9 mouse cellular contexts compared by ENCODE assay signal in the genomic region with DNA sequence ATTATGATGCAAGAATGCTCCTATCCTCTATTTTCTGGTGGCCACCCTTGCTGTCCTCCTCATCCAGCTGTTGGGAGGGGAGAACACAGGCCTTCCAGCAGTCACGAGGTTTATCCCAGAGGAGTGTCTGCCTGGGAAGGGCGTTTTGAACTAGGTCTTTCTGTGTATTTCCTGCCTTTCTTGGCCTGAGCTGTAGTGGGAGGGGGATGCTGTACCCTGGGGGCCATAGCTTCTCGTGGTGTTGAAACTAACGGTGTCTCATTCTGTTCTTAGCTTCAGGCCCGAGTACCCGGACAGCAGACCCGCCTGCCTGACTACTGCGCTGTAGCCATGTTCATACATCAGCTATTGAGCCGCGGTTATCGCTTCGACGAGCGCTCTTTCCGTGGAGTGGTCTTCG. TPM values are rescaled to one million over a fixed set of nuclear protein-coding genes. Genes with fewer than 3 reads are reported as not detected.
A peak's percentile ranks its signal among the peaks of the same experiment; 100 is the strongest.
DNase-seq lines count a peak whose midpoint lies in the region; ATAC-seq and TF ChIP-seq lines count a peak whose summit lies in the region.
"Had no signal": no experiment of that assay in that cellular context is flagged by ENCODE, and none has a peak within 500 bp of the region (broad histone marks: within the 10 kb centered on the region; RNA-seq: fewer than 3 reads in every experiment).

No protein-coding gene starts in this region.

- peaks cover 99% of the 10 kb centered on the region for H3K27me3 ChIP-seq in embryonic facial prominence, embryonic 10.5 days (replicated peaks; ENCODE audit: low read depth, poor library complexity, severe bottlenecking)
- H3K27me3 ChIP-seq in forebrain, embryonic 12.5 days, result peaks cover 66% of the 10 kb centered on the region
- H3K27me3 ChIP-seq in heart, postnatal 0 days (ENCODE audit: control insufficient read depth, insufficient read depth, low read length), result peaks cover 95% of the 10 kb centered on the region
- peaks cover 36% of the 10 kb centered on the region for H3K27me3 ChIP-seq in midbrain, embryonic 11.5 days (ENCODE audit: control insufficient read depth, insufficient read depth, low read length)

- H3K27ac ChIP-seq in embryonic facial prominence, embryonic 10.5 days (replicated peaks), result no peak overlapping the region
- no peak overlapping the region for H3K27ac ChIP-seq in forebrain, embryonic 12.5 days
- H3K27ac ChIP-seq in heart, postnatal 0 days (ENCODE audit: low read depth), result no peak overlapping the region
- H3K27ac ChIP-seq in midbrain, embryonic 11.5 days (ENCODE audit: low read depth, low read length), result no peak overlapping the region
- H3K27ac ChIP-seq: limb, embryonic 12.5 days had no signal

- TF ChIP-seq EP300 in heart, postnatal 0 days (IDR thresholded peaks at IDR 0.05; ENCODE audit: low read depth), result no peak

- peak overlapping the region; percentile 28; the same call in 1 of the 2 replicates for H3K4me3 ChIP-seq in embryonic facial prominence, embryonic 10.5 days
- peak overlapping the region; percentile 25; the same call in 1 of the 2 replicates for H3K4me3 ChIP-seq in forebrain, embryonic 12.5 days (replicated peaks)
- H3K4me3 ChIP-seq in heart, postnatal 0 days (ENCODE audit: low read depth, low read length), result peak overlapping the region; percentile 22
- peak overlapping the region; percentile 9; the same call in 1 of the 2 replicates for H3K4me3 ChIP-seq in midbrain, embryonic 11.5 days (ENCODE audit: low read depth, low read length)
- H3K4me3 ChIP-seq: limb, embryonic 12.5 days had no signal

- ATAC-seq in forebrain, embryonic 12.5 days (ENCODE audit: low FRiP score), result no peak
- ATAC-seq in heart, postnatal 0 days (ENCODE audit: insufficient read depth, low read depth), result no peak
- no peak for ATAC-seq in midbrain, embryonic 11.5 days (ENCODE audit: low FRiP score)
- ATAC-seq in granulocyte monocyte progenitor cell, adult 5-6 weeks (replicated peaks; ENCODE audit: poor library complexity, severe bottlenecking), result no peak
- no peak for ATAC-seq in inflammation-experienced regulatory T-cells, adult 6 months

- peaks cover 40% of the 10 kb centered on the region for H3K4me1 ChIP-seq in embryonic facial prominence, embryonic 10.5 days
- H3K4me1 ChIP-seq in forebrain, embryonic 12.5 days, result peaks cover 30% of the 10 kb centered on the region
- no peaks in the 10 kb centered on the region for H3K4me1 ChIP-seq in heart, postnatal 0 days (ENCODE audit: control insufficient read depth, insufficient read depth)
- H3K4me1 ChIP-seq in midbrain, embryonic 11.5 days (ENCODE audit: control insufficient read depth, insufficient read depth, low read length), result peaks cover 10% of the 10 kb centered on the region

- H3K4me2 ChIP-seq in forebrain, embryonic 12.5 days, result peak overlapping the region; percentile 50
- H3K4me2 ChIP-seq in heart, postnatal 0 days (ENCODE audit: low read depth, low read length), result peak overlapping the region; percentile 36
- H3K4me2 ChIP-seq in midbrain, embryonic 11.5 days, result peak overlapping the region; percentile 20
- H3K4me2 ChIP-seq: limb, embryonic 12.5 days had no signal

- no peaks in the 10 kb centered on the region for H3K36me3 ChIP-seq in embryonic facial prominence, embryonic 10.5 days (replicated peaks)
- H3K36me3 ChIP-seq in forebrain, embryonic 12.5 days (replicated peaks), result no peaks in the 10 kb centered on the region
- H3K36me3 ChIP-seq in heart, postnatal 0 days (replicated peaks; ENCODE audit: control insufficient read depth, insufficient read depth, low read length), result no peaks in the 10 kb centered on the region
- H3K36me3 ChIP-seq in midbrain, embryonic 11.5 days (ENCODE audit: control insufficient read depth, insufficient read depth, low read length), result no peaks in the 10 kb centered on the region
- H3K36me3 ChIP-seq: limb, embryonic 12.5 days had no signal

- DNase-seq in embryonic facial prominence, embryonic 10.5 days (ENCODE audit: low spot score), result no peak
- peak; percentile 7 for DNase-seq in heart, postnatal 0 days (ENCODE audit: low spot score)
- no peak for DNase-seq in midbrain, embryonic 11.5 days (ENCODE audit: low spot score, missing footprints)
- DNase-seq in cerebellum, postnatal 14 days, result no peak
- no peak for DNase-seq in testis, postnatal 14 days (ENCODE audit: low spot score)

- TF ChIP-seq CTCF in heart, postnatal 0 days (IDR thresholded peaks at IDR 0.05; ENCODE audit: low read depth), result no peak

- no peak overlapping the region for H3K9ac ChIP-seq in forebrain, embryonic 12.5 days
- no peak overlapping the region for H3K9ac ChIP-seq in heart, postnatal 0 days (replicated peaks; ENCODE audit: low read depth, low read length)
- no peak overlapping the region for H3K9ac ChIP-seq in midbrain, embryonic 11.5 days (ENCODE audit: low read length)
- H3K9ac ChIP-seq: limb, embryonic 12.5 days had no signal

- H3K9me3 ChIP-seq in embryonic facial prominence, embryonic 10.5 days, result no peaks in the 10 kb centered on the region
- H3K9me3 ChIP-seq in forebrain, embryonic 12.5 days, result no peaks in the 10 kb centered on the region
- no peaks in the 10 kb centered on the region for H3K9me3 ChIP-seq in heart, postnatal 0 days (replicated peaks; ENCODE audit: control insufficient read depth, low read length)
- H3K9me3 ChIP-seq in midbrain, embryonic 11.5 days (ENCODE audit: control insufficient read depth, low read length), result no peaks in the 10 kb centered on the region
- H3K9me3 ChIP-seq: limb, embryonic 12.5 days had no signal

- WGBS in embryonic facial prominence, embryonic 10.5 days, result 24% methylated on average over 16 of the region's 16 CpGs
- WGBS in forebrain, embryonic 12.5 days, result 24% methylated on average over 16 of the region's 16 CpGs
- 20% methylated on average over 16 of the region's 16 CpGs for WGBS in heart, postnatal 0 days
- WGBS in midbrain, embryonic 11.5 days, result 26% methylated on average over 16 of the region's 16 CpGs

RNA-seq across cellular contexts. Expression of gene Npdc1, which starts 1.1 kb away (rescaled TPM):
- 38.3 and 40.3 TPM in 2 replicates for polyA plus RNA-seq in embryonic facial prominence, embryonic 10.5 days (2016; fragmentation: Nextera tagmentation; extraction: Ambion mirVana)
- 192 and 198 TPM in 2 replicates for polyA plus RNA-seq in forebrain, embryonic 12.5 days (2016; fragmentation: Nextera tagmentation; extraction: Ambion mirVana)
- 43.0 and 49.7 TPM in 2 replicates for total RNA-seq in heart, postnatal 0 days (2014; rRNA removed; ENCODE audit: low replicate concordance)
- polyA plus RNA-seq in heart, postnatal 0 days (2015; fragmentation: Nextera tagmentation; extraction: Ambion mirVana), result 21.0 and 24.5 TPM in 2 replicates
- 101 and 106 TPM in 2 replicates for polyA plus RNA-seq in midbrain, embryonic 11.5 days (2014; fragmentation: Nextera tagmentation; extraction: Ambion mirVana)
- total RNA-seq in granulocyte monocyte progenitor cell, adult 5-6 weeks (2014; fragmentation: Nextera tagmentation), result not detected in 2 replicates
- not detected in 2 replicates for total RNA-seq in granulocyte monocyte progenitor cell, adult 5-6 weeks (2017)
- 1 to 10 TPM; 2.8 to 6.1 (median 6.0) TPM for polyA plus RNA-seq in inflammation-experienced regulatory T-cells, adult 6 months (2017; shearing (Covaris generic))

RNA-seq across cellular contexts. Expression of gene Entpd2, which starts 4.6 kb away (rescaled TPM):
- polyA plus RNA-seq in embryonic facial prominence, embryonic 10.5 days (2016; fragmentation: Nextera tagmentation; extraction: Ambion mirVana), result 0.14 TPM in 1 of 2 replicates, not detected in the other
- polyA plus RNA-seq in forebrain, embryonic 12.5 days (2016; fragmentation: Nextera tagmentation; extraction: Ambion mirVana), result 0.22 TPM in 1 of 2 replicates, not detected in the other
- 7.9 and 44.8 TPM in 2 replicates for total RNA-seq in heart, postnatal 0 days (2014; rRNA removed; ENCODE audit: low replicate concordance)
- 3.5 and 4.2 TPM in 2 replicates for polyA plus RNA-seq in heart, postnatal 0 days (2015; fragmentation: Nextera tagmentation; extraction: Ambion mirVana)
- 0.12 and 0.23 TPM in 2 replicates for polyA plus RNA-seq in midbrain, embryonic 11.5 days (2014; fragmentation: Nextera tagmentation; extraction: Ambion mirVana)
- not detected in 2 replicates for total RNA-seq in granulocyte monocyte progenitor cell, adult 5-6 weeks (2014; fragmentation: Nextera tagmentation)
- total RNA-seq in granulocyte monocyte progenitor cell, adult 5-6 weeks (2017), result not detected in 2 replicates
- 1 to 10 TPM in 1 of 3 experiments, under 1 TPM in 1, not detected in 1; 0.49 to 1.3 TPM for polyA plus RNA-seq in inflammation-experienced regulatory T-cells, adult 6 months (2017; shearing (Covaris generic))

RNA-seq across cellular contexts. Expression of gene Fut7, which starts 22.8 kb away (rescaled TPM):
- polyA plus RNA-seq in embryonic facial prominence, embryonic 10.5 days (2016; fragmentation: Nextera tagmentation; extraction: Ambion mirVana), result not detected in 2 replicates
- polyA plus RNA-seq in forebrain, embryonic 12.5 days (2016; fragmentation: Nextera tagmentation; extraction: Ambion mirVana), result 0.14 TPM in 1 of 2 replicates, not detected in the other
- not detected in 2 replicates for total RNA-seq in heart, postnatal 0 days (2014; rRNA removed; ENCODE audit: low replicate concordance)
- polyA plus RNA-seq in heart, postnatal 0 days (2015; fragmentation: Nextera tagmentation; extraction: Ambion mirVana), result not detected in 2 replicates
- not detected in 2 replicates for polyA plus RNA-seq in midbrain, embryonic 11.5 days (2014; fragmentation: Nextera tagmentation; extraction: Ambion mirVana)
- 34.5 and 38.8 TPM in 2 replicates for total RNA-seq in granulocyte monocyte progenitor cell, adult 5-6 weeks (2014; fragmentation: Nextera tagmentation)
- total RNA-seq in granulocyte monocyte progenitor cell, adult 5-6 weeks (2017), result 24.8 and 27.3 TPM in 2 replicates
- polyA plus RNA-seq in inflammation-experienced regulatory T-cells, adult 6 months (2017; shearing (Covaris generic)), result 10 to 100 TPM in 1 of 3 experiments, 1 to 10 TPM in 2; 4.1 to 14.7 (median 7.2) TPM
- polyA plus RNA-seq: limb, embryonic 12.5 days had no signal

RNA-seq across cellular contexts. Expression of gene Sapcd2, which starts 28.2 kb away (rescaled TPM):
- 73.6 and 74.6 TPM in 2 replicates for polyA plus RNA-seq in embryonic facial prominence, embryonic 10.5 days (2016; fragmentation: Nextera tagmentation; extraction: Ambion mirVana)
- 60.8 and 67.8 TPM in 2 replicates for polyA plus RNA-seq in forebrain, embryonic 12.5 days (2016; fragmentation: Nextera tagmentation; extraction: Ambion mirVana)
- total RNA-seq in heart, postnatal 0 days (2014; rRNA removed; ENCODE audit: low replicate concordance), result 14.0 and 26.1 TPM in 2 replicates
- polyA plus RNA-seq in heart, postnatal 0 days (2015; fragmentation: Nextera tagmentation; extraction: Ambion mirVana), result 5.6 and 6.4 TPM in 2 replicates
- polyA plus RNA-seq in midbrain, embryonic 11.5 days (2014; fragmentation: Nextera tagmentation; extraction: Ambion mirVana), result 47.9 and 53.3 TPM in 2 replicates
- 4.5 and 17.1 TPM in 2 replicates for total RNA-seq in granulocyte monocyte progenitor cell, adult 5-6 weeks (2014; fragmentation: Nextera tagmentation)
- total RNA-seq in granulocyte monocyte progenitor cell, adult 5-6 weeks (2017), result 7.8 and 17.3 TPM in 2 replicates
- 10 to 100 TPM in 1 of 3 experiments, under 1 TPM in 2; 0.44 to 10.5 (median 0.80) TPM for polyA plus RNA-seq in inflammation-experienced regulatory T-cells, adult 6 months (2017; shearing (Covaris generic))

RNA-seq across cellular contexts. Expression of gene Abca2, which starts 28.2 kb away (rescaled TPM):
- 4.3 and 5.6 TPM in 2 replicates for polyA plus RNA-seq in embryonic facial prominence, embryonic 10.5 days (2016; fragmentation: Nextera tagmentation; extraction: Ambion mirVana)
- polyA plus RNA-seq in forebrain, embryonic 12.5 days (2016; fragmentation: Nextera tagmentation; extraction: Ambion mirVana), result 10.9 and 12.5 TPM in 2 replicates
- 27.6 and 32.0 TPM in 2 replicates for total RNA-seq in heart, postnatal 0 days (2014; rRNA removed; ENCODE audit: low replicate concordance)
- polyA plus RNA-seq in heart, postnatal 0 days (2015; fragmentation: Nextera tagmentation; extraction: Ambion mirVana), result 2.4 and 3.6 TPM in 2 replicates
- 5.2 and 5.4 TPM in 2 replicates for polyA plus RNA-seq in midbrain, embryonic 11.5 days (2014; fragmentation: Nextera tagmentation; extraction: Ambion mirVana)
- total RNA-seq in granulocyte monocyte progenitor cell, adult 5-6 weeks (2014; fragmentation: Nextera tagmentation), result 54.8 and 56.4 TPM in 2 replicates
- total RNA-seq in granulocyte monocyte progenitor cell, adult 5-6 weeks (2017), result 21.0 and 23.1 TPM in 2 replicates
- polyA plus RNA-seq in inflammation-experienced regulatory T-cells, adult 6 months (2017; shearing (Covaris generic)), result 10 to 100 TPM; 31.4 to 59.3 (median 41.8) TPM
